Mouse (Mus musculus) naive thymus-derived CD4-positive, alpha-beta T cell, adult 5 months (primary cell): ENCODE results near the gene Ccdc85a. TPM values are rescaled to one million over a fixed set of nuclear protein-coding genes. Genes with fewer than 3 reads are reported as not detected.

ENCODE experiments used
- polyA plus RNA-seq: library from polyadenylated mRNA; unstranded; fragments of 100-300 nt; shearing (Covaris generic); gene quantifications from one replicate; pipeline ENCODE4 v1.2.1, GENCODE M21; 2017

Gene Ccdc85a
- not detected for polyA plus RNA-seq

GRCm38 (mm10) chr11:28583911-28584434 lies at the start of gene Ccdc85a:
Gene Ccdc85a (minus strand): TSS chr11:28584324.

GRCm38 (mm10) chr11:28339224-28340150 lies 244.6 kb downstream of the Ccdc85a start, which contains the start of gene Gm6685:
Gene Gm6685 (minus strand): TSS chr11:28339867.

Other genes starting within 250 kb of the Ccdc85a start
- gene Gm6685, start 244.5 kb downstream of the Ccdc85a start, polyA plus RNA-seq: 0.49 TPM